Mouse (Mus musculus): ENCODE measurements at regions not wholly inside any gene's neighbourhood (a gene's known extent, or its start where the extent isn't known, plus 50 kb on each side); places are given as distances from the start of the nearest gene placed in this dataset.
"Not testable (repeated sequence)": the region's sequence is repeated elsewhere in the genome, so short reads cannot be mapped to it uniquely, and the experiment has no call there.

GRCm38 (mm10) chr6:89059431-89059975 lies 157.5 kb downstream of the Tpra1 start:
- DNase-seq: no peak

GRCm38 (mm10) chr6:89064977-89065580 lies 163.0 kb downstream of the Tpra1 start:
- DNase-seq: no peak

GRCm38 (mm10) chr6:89066588-89066987 lies 164.5 kb downstream of the Tpra1 start:
- DNase-seq: no peak

GRCm38 (mm10) chr6:89068286-89068685 lies 166.2 kb downstream of the Tpra1 start:
- DNase-seq: no peak

GRCm38 (mm10) chr6:89069108-89069507 lies 167.1 kb downstream of the Tpra1 start:
- no peak for DNase-seq

- no peak for DNase-seq
Measured at GRCm38 (mm10) chr6:89070011-89070410, 168.0 kb downstream of the Tpra1 start.

GRCm38 (mm10) chr6:89071766-89072165 lies 169.7 kb downstream of the Tpra1 start:
- no peak for DNase-seq

- no peak for DNase-seq
Measured at GRCm38 (mm10) chr6:89072569-89072968, 170.5 kb downstream of the Tpra1 start.

GRCm38 (mm10) chr6:89081624-89082300 lies 179.7 kb downstream of the Tpra1 start:
- no peak for DNase-seq

GRCm38 (mm10) chr6:89084437-89084836 lies 182.4 kb downstream of the Tpra1 start:
- no peak for DNase-seq

GRCm38 (mm10) chr6:89085151-89085550 lies 183.1 kb downstream of the Tpra1 start:
- no peak for DNase-seq

GRCm38 (mm10) chr6:89087620-89088019 lies 185.6 kb downstream of the Tpra1 start:
- no peak for DNase-seq

- no peak for DNase-seq
Measured at GRCm38 (mm10) chr6:89090096-89090495, 188.0 kb downstream of the Tpra1 start.

GRCm38 (mm10) chr6:89095911-89096310 lies 193.9 kb downstream of the Tpra1 start:
- DNase-seq: no peak

- no peak for DNase-seq
Measured at GRCm38 (mm10) chr6:89097531-89097930, 195.5 kb downstream of the Tpra1 start.

- no peak for DNase-seq
Measured at GRCm38 (mm10) chr6:89119241-89119640, 217.2 kb downstream of the Tpra1 start.

GRCm38 (mm10) chr6:89121023-89121745 lies 219.1 kb downstream of the Tpra1 start:
- no peak for DNase-seq

- DNase-seq: no peak
Measured at GRCm38 (mm10) chr6:89121746-89122070, 219.7 kb downstream of the Tpra1 start.

- no peak for DNase-seq
Measured at GRCm38 (mm10) chr6:89125916-89126315, 223.9 kb downstream of the Tpra1 start.

GRCm38 (mm10) chr6:89128141-89128540 lies 226.1 kb downstream of the Tpra1 start:
- DNase-seq: not testable (repeated sequence)

GRCm38 (mm10) chr6:89140469-89140868 lies 222.0 kb downstream of the Plxna1 start:
- DNase-seq: no peak

- no peak for DNase-seq
Measured at GRCm38 (mm10) chr6:89153027-89153662, 209.3 kb downstream of the Plxna1 start.

- DNase-seq: no peak
Measured at GRCm38 (mm10) chr6:89157501-89157900, 204.9 kb downstream of the Plxna1 start.
